Mouse (Mus musculus) limb, embryonic 12.5 days (tissue): ENCODE measurements at regions not wholly inside any gene's neighbourhood (a gene's known extent, or its start where the extent isn't known, plus 50 kb on each side); places are given as distances from the start of the nearest gene placed in this dataset.

Experiments
- ATAC-seq: fragments of 200-750 bp; cut with Nextera tagmentation; 2 replicates; pipeline ENCODE4 v1.8.0; 2017; ENCODE audit warnings: low read depth, moderate TSS enrichment; ENCODE audit not compliant: insufficient number of reproducible peaks, insufficient read depth, low FRiP score, low TSS enrichment
- H3K27ac ChIP-seq: fragments of 300-500 bp; sonication (generic); 2 replicates; pipeline ENCODE4 v1.5.1; 2016; ENCODE audit warnings: mild to moderate bottlenecking, moderate library complexity
- H3K27me3 ChIP-seq: fragments of 300-500 bp; sonication (generic); 2 replicates; pipeline ENCODE4 v1.6.1; 2016; ENCODE audit warnings: mild to moderate bottlenecking, moderate library complexity
- H3K36me3 ChIP-seq: fragments of 300-500 bp; sonication (generic); 2 replicates; pipeline ENCODE4 v1.6.1; 2016; ENCODE audit warnings: mild to moderate bottlenecking, moderate library complexity
- H3K4me1 ChIP-seq: fragments of 300-500 bp; sonication (generic); replicated peaks from 2 replicates; pipeline ENCODE4 v1.6.1; 2016
- H3K4me2 ChIP-seq: fragments of 300-500 bp; sonication (generic); 2 replicates; pipeline ENCODE4 v1.6.1; 2016; ENCODE audit warnings: mild to moderate bottlenecking, moderate library complexity
- H3K4me3 ChIP-seq: fragments of 300-500 bp; sonication (generic); replicated peaks from 2 replicates; pipeline ENCODE4 v1.5.1; 2016; ENCODE audit warnings: mild to moderate bottlenecking
- H3K9ac ChIP-seq: fragments of 300-500 bp; sonication (generic); replicated peaks from 2 replicates; pipeline ENCODE4 v1.6.1; 2016; ENCODE audit warnings: mild to moderate bottlenecking, moderate library complexity
- H3K9me3 ChIP-seq: fragments of 300-500 bp; sonication (generic); 2 replicates; pipeline ENCODE4 v1.6.1; 2016; ENCODE audit warnings: mild to moderate bottlenecking, moderate library complexity
- WGBS: fragments of 180-500 bp; shearing (Covaris S2); methylation state at CpG from one replicate; pipeline ENCODE4 v1.1.7; 2016; 5-methylcytosine and 5-hydroxymethylcytosine counted together

DNA sequence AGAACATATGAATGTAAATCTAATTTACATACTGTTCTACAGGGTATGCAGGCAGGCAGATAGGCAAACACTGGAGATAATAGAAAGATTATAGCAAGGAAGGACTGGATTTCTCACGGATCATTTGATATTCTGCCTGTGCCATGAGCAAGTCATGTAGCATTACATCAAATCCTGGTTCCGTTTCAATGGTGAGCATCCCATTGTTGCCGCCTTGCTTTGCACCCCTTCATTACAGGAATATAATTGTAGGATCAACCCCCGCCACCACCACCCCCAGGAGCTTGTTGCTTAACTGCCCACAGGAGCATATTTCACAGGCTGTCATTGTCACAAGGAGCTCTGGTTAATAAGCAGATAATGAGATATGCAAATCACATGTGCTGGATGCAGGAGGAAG is 468.8 kb upstream of the Rgma start:
- no peaks in the 10 kb centered on the region for H3K27me3 ChIP-seq
- H3K9me3 ChIP-seq, result no peaks in the 10 kb centered on the region
- no peak overlapping the region for H3K27ac ChIP-seq
- no peak for ATAC-seq
- 91% methylated on average over 4 of the region's 4 CpGs for WGBS
- H3K36me3 ChIP-seq, result no peaks in the 10 kb centered on the region
- no peak overlapping the region for H3K4me2 ChIP-seq
- no peak overlapping the region for H3K4me3 ChIP-seq
- 0 out of 2 replicates have a peak, but pooled peaks cover 4% of the 10 kb centered on the region for H3K4me1 ChIP-seq
- no peak overlapping the region for H3K9ac ChIP-seq

DNA sequence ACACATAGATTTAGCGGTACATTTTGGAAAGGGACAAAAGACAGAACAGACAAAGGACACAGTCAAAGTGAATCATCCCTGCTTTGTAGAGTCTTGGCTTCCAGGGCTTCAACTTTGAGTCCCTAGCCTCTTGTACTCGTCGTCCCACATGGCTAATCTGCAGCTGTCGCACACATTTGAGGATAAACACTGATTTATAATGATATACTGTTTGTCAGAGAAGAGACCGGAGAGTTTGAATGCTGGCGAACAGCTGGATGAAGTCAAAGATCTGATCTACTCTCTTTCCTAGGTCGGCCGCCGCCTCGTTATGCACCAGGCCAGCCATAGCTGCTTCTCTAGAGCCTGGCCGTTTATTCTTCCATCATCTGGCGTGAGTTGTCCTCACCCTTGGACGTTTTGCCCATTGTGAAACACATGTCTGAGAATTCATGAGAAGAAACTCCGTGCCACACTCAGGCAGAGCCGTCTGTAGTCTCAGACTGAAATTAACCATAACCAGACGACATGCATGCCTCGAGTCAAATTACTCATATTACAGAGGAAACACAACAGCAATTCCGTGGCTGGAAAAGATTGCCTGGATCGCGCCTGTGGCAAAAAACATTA is 448.4 kb upstream of the Rgma start:
- H3K36me3 ChIP-seq, result no peaks in the 10 kb centered on the region
- H3K4me2 ChIP-seq, result no peak overlapping the region; the same call in 1 of the 2 replicates
- H3K4me3 ChIP-seq, result no peak overlapping the region
- WGBS, result 41% methylated on average over 20 of the region's 20 CpGs
- 0 out of 2 replicates have a peak overlapping the region, but pooled peaks have one; percentile 23 for H3K27ac ChIP-seq
- H3K27me3 ChIP-seq, result no peaks in the 10 kb centered on the region
- no peaks in the 10 kb centered on the region for H3K9me3 ChIP-seq
- H3K4me1 ChIP-seq, result peaks cover 9% of the 10 kb centered on the region
- no peak overlapping the region for H3K9ac ChIP-seq
- peak; percentile 31; the same call in 1 of the 2 replicates for ATAC-seq

DNA sequence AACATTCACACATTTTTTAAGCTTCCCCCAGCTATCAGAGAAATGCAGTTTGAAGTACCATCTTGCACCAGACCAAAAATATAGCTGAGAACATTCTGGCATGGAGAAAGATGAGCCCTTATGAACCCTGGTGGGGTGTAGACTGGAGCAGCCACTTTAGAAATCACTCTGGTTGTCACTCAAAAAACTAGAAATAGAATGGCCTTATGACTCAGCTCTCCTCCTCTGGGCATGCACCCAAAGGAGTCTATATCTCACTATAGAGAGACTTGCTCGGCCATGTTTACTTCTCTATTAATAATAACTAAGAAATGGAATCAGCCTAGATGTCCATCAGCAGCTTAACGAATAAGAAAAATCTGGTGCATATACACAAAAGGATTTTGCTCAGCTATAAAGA is 436.5 kb upstream of the Rgma start:
- Histone ChIP-seq H3K9ac (no peak overlapping the region), H3K4me2 (no peak overlapping the region), H3K36me3 (no peaks in the 10 kb centered on the region), H3K9me3 (no peaks in the 10 kb centered on the region), H3K4me1 (no peaks in the 10 kb centered on the region), H3K4me3 (no peak overlapping the region), H3K27ac (no peak overlapping the region), H3K27me3 (no peaks in the 10 kb centered on the region)
- no peak for ATAC-seq
- WGBS, result 95% methylated on average over 2 of the region's 2 CpGs

DNA sequence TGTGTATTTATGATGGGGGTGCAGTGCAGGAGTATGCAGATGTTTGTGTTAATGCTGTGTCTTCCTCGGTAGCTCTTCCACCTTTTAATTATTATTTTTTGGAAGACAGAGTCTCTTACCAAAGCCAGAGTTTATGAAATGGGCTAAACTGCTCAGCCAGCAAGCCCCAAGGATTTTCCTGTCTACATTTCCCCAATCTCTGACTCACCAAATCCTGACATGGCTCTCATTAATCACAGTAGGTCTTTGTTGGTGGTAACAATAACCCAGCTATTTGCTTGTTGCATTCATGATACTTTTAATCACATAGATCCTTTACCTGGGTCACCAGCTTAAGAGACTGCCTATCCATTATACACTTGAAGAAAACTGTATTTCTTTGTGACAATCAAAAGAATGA is 427.8 kb upstream of the Rgma start:
- no peak for ATAC-seq
- Histone ChIP-seq H3K27ac (no peak overlapping the region), H3K9ac (no peak overlapping the region), H3K36me3 (no peaks in the 10 kb centered on the region), H3K4me3 (no peak overlapping the region), H3K4me1 (peaks cover 8% of the 10 kb centered on the region), H3K4me2 (no peak overlapping the region), H3K9me3 (no peaks in the 10 kb centered on the region), H3K27me3 (no peaks in the 10 kb centered on the region)
- 88% methylated on average over 1 of the region's 1 CpGs for WGBS

DNA sequence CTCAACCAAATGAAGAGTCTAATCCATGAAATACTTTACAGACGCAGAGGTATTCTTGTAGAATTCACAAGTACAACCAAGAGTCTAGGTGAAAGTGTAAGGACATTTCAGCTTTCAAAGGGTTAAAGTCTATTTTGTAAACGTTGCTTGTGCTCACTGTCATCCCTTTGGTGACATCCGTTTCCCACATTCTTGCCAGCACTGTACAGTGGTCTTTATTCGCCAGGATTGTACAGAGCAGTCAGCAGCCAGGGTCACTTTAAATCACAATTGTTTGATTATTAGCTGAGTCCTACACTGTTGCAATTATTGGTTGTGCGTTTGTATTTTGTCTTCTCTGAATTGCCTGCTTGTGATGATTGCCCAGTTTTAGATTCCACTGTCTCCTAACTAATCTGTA is 427.3 kb upstream of the Rgma start:
- Histone ChIP-seq H3K27ac (no peak overlapping the region), H3K9ac (no peak overlapping the region), H3K4me2 (no peak overlapping the region), H3K4me3 (no peak overlapping the region), H3K4me1 (peaks cover 8% of the 10 kb centered on the region), H3K36me3 (no peaks in the 10 kb centered on the region), H3K27me3 (no peaks in the 10 kb centered on the region), H3K9me3 (no peaks in the 10 kb centered on the region)
- no peak for ATAC-seq
- WGBS, result 63% methylated on average over 5 of the region's 5 CpGs

DNA sequence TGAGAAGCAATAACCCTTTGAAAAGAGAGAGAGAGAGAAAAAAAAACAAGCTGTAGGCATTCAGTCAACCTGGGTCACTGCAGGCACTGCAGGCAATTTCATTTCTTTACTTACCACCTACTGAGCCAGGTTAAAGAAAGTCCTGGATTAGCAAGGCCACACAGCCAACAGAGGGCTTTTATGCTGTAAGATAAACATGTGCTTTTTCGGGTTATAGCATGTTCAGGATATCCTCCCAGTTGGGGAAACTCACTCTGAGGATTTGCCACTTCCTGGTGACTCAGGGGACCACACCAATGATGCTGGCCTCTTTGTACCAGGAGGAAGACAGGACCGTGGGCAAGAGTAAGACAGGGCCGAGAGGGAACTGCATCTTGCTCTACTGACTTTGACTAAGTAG is 426.6 kb upstream of the Rgma start:
- H3K4me3 ChIP-seq, result no peak overlapping the region
- no peak overlapping the region for H3K27ac ChIP-seq
- 51% methylated on average over 3 of the region's 3 CpGs for WGBS

DNA sequence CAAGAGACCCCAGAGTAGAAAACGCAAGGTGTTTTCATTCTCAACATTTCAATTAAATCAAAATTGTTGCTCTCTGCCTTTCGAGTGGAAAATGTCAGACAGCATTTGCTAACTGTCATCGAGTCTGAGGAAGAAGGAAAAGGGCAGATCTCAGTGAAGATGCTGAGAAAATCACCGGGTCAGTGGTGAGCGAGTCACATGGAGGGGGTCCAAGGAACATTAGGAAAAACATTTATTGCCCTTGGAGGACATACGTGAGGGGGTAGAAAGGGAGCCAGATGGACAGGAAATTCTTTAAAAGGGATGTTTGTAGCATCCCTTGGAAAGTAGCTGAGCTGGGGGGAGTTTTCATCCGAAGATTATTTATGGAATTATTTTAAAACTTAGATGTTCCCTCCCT is 425.4 kb upstream of the Rgma start:
- Histone ChIP-seq H3K9ac (no peak overlapping the region), H3K4me3 (no peak overlapping the region), H3K27ac (no peak overlapping the region), H3K36me3 (no peaks in the 10 kb centered on the region), H3K4me1 (peaks cover 8% of the 10 kb centered on the region), H3K27me3 (no peaks in the 10 kb centered on the region), H3K9me3 (no peaks in the 10 kb centered on the region), H3K4me2 (no peak overlapping the region)
- 72% methylated on average over 7 of the region's 7 CpGs for WGBS
- ATAC-seq, result no peak

More for the DNA sequence above, 426.6 kb upstream of the Rgma start:
- Histone ChIP-seq H3K9ac (no peak overlapping the region), H3K4me1 (peaks cover 8% of the 10 kb centered on the region), H3K4me2 (no peak overlapping the region), H3K27me3 (no peaks in the 10 kb centered on the region), H3K36me3 (no peaks in the 10 kb centered on the region), H3K9me3 (no peaks in the 10 kb centered on the region)
- ATAC-seq, result no peak

DNA sequence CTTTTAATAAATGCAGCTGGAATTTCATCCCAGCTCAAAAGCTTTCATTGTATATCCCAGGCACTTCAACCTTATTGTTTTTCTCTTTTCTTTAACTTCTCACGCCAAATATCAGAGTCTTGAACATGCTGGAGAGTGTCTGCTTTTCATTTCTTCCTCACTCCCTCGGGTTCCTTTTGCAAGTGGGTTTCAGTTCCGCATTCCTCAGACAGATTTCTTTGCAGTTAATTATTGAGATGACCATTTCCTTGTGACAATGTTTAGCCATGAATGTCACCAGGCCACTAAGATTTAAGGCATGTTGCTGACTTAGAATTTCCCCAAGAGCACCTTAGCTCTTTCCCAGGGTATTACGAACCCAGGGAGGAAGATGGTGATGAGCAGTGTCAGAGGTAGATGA is 417.6 kb upstream of the Rgma start:
- Histone ChIP-seq H3K27ac (no peak overlapping the region), H3K4me1 (no peaks in the 10 kb centered on the region), H3K36me3 (no peaks in the 10 kb centered on the region), H3K9me3 (no peaks in the 10 kb centered on the region), H3K4me2 (no peak overlapping the region), H3K27me3 (no peaks in the 10 kb centered on the region), H3K4me3 (no peak overlapping the region), H3K9ac (no peak overlapping the region)
- WGBS, result 67% methylated on average over 4 of the region's 4 CpGs
- no peak for ATAC-seq

DNA sequence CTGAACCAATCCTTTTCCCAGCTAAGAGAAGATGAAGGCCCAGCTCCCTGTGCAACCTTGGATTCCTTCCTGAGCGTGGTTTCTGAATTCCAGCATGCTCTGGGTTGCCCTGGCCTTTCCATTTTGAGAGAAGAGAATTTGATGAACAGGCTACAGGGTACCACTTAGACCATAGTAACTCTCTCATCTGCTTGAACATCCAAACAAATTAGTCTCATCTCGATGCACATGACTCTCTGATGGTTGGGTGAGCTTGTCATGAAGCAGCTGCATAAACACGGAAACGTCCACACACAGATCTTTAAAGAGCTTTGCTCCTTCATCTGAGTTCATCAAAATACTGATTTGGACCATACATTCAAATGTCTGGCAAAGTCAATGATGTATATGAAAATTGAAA is 414.0 kb upstream of the Rgma start:
- 82% methylated on average over 4 of the region's 4 CpGs for WGBS
- Histone ChIP-seq H3K4me2 (no peak overlapping the region), H3K9me3 (no peaks in the 10 kb centered on the region), H3K9ac (no peak overlapping the region), H3K27me3 (no peaks in the 10 kb centered on the region), H3K27ac (no peak overlapping the region), H3K4me1 (no peaks in the 10 kb centered on the region), H3K36me3 (no peaks in the 10 kb centered on the region), H3K4me3 (no peak overlapping the region)
- ATAC-seq, result no peak

DNA sequence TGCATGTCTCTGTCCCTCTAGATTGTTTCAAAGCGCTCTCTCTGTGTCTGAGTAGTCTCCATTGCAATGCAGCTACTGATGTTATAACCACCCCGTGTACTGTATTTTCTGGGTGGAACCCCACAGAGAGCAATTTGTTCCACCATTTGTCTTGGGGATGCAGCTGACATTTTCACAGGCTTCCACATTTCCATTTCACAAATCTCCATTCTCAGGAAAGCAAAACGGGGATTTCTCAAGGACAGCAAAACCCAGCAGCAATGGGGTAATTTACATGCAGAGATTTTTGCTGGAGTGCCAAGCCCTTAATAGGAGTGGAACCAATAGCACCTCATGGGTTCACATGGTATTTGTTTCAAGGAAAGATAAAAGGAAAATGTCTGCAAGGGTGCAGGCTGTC is 412.5 kb upstream of the Rgma start:
- H3K4me3 ChIP-seq, result no peak overlapping the region
- H3K27me3 ChIP-seq, result no peaks in the 10 kb centered on the region
- H3K36me3 ChIP-seq, result no peaks in the 10 kb centered on the region
- no peak for ATAC-seq
- H3K4me1 ChIP-seq, result no peaks in the 10 kb centered on the region
- no peak overlapping the region for H3K9ac ChIP-seq
- H3K9me3 ChIP-seq, result no peaks in the 10 kb centered on the region
- no peak overlapping the region for H3K4me2 ChIP-seq
- 40% methylated on average over 3 of the region's 3 CpGs for whole genome bisulfite sequencing
- H3K27ac ChIP-seq, result no peak overlapping the region

DNA sequence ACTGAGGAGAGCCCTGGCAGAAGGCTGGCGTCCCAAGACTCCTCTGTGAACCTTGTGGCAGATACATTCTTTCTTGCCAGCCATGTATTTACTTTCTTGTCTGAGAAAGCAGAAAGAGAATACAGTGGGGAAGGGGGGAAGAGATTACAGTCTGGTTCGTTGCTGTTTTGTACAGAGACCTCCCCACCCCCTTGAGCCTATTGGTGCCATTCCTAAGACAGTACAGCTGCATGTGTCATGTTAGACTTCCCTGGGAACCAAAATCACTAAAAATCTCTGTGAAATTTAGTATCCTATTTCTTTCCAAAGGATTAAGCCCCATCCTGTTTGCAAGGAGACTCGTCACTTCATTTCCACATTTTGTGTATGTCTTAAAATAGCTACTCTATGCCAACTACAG is 411.4 kb upstream of the Rgma start:
- WGBS, result 77% methylated on average over 3 of the region's 3 CpGs
- no peak for ATAC-seq

DNA sequence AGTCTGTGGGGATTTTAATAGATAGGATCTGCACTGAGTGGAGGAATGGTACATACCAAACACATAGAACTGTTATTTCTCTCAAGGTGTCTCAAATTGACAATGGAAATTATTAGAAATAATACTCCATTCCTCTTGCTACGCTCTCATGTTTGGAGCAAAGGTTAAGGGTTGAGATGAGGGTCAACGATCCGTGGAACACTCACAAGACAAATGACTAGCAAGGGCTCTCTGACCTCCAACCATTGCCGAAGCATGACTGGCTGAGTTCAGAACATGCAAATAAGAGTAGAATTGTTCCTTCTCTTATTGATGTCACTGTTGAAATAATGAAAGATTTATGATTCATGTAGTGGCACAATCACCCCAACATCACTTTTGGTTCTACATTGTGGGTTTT is 407.1 kb upstream of the Rgma start:
- H3K9ac ChIP-seq, result no peak overlapping the region
- H3K27me3 ChIP-seq, result no peaks in the 10 kb centered on the region
- H3K4me3 ChIP-seq, result no peak overlapping the region
- H3K4me2 ChIP-seq, result no peak overlapping the region
- H3K4me1 ChIP-seq, result no peaks in the 10 kb centered on the region
- H3K9me3 ChIP-seq, result no peaks in the 10 kb centered on the region
- 70% methylated on average over 4 of the region's 4 CpGs for WGBS
- H3K36me3 ChIP-seq, result no peaks in the 10 kb centered on the region
- no peak overlapping the region for H3K27ac ChIP-seq
- ATAC-seq, result no peak

More for the DNA sequence above, 411.4 kb upstream of the Rgma start:
- Histone ChIP-seq H3K4me3 (no peak overlapping the region), H3K36me3 (no peaks in the 10 kb centered on the region), H3K4me2 (no peak overlapping the region), H3K4me1 (no peaks in the 10 kb centered on the region), H3K9me3 (no peaks in the 10 kb centered on the region), H3K9ac (no peak overlapping the region), H3K27me3 (no peaks in the 10 kb centered on the region), H3K27ac (no peak overlapping the region)
